Mouse (Mus musculus): ENCODE results near the gene Borcs7. TPM values are rescaled to one million over a fixed set of nuclear protein-coding genes. Genes with fewer than 3 reads are reported as not detected.

The Borcs7 gene
- polyA plus RNA-seq, 1 experiment from 2014 or later = 17.5 TPM

DNA sequence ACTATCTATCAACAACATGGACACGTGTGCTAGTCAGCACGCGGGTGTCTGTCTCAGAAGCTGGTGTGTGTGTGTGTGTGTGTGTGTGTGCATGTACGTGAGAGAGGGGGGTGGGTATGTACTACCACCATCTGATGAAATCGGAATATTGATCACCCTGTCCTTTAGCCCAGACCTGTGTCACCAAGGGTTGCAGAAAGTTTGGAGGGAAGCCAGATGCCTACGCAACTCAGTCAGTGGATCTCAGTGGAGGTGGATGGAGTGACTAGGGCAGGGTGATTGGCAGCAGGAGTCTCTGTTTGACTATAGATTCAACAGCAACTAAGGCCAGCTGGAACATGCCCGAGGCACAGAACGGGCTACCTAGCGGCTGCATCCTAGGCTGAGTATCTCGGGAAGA is 21.4 kb upstream of the Borcs7 start:
- no peak for ATAC-seq (ENCODE audit: low FRiP score)
- H3K27me3 ChIP-seq = no peaks in the 10 kb centered on the region
- no peak overlapping the region for H3K4me2 ChIP-seq (replicated peaks)
- H3K9me3 ChIP-seq (replicated peaks) = no peaks in the 10 kb centered on the region
- H3K4me1 ChIP-seq = peaks cover 8% of the 10 kb centered on the region
- no peak overlapping the region for H3K4me3 ChIP-seq
- H3K9ac ChIP-seq = no peak overlapping the region
- WGBS = 88% methylated on average over 10 of the region's 10 CpGs
- no peaks in the 10 kb centered on the region for H3K36me3 ChIP-seq
- H3K27ac ChIP-seq = no peak overlapping the region

DNA sequence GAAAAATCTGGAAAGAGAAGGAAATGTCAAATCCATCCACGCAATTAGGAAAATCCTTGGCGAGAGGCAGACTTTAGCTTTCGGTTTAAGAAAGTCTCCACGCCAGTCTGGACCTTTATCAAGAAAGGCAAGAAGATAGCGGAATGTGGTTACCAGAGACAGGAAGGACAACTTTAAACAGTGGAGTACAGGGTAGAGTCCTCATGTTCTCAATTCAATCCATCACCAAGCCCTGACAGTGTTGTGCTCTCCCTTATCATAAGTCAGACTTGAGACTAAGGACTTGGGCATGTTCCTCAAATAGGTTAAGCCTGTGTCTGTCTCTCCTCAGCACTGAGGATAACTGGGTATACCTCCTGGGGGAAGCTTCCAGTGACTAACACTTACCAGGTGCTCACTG is 19.9 kb upstream of the Borcs7 start:
- WGBS = 87% methylated on average over 5 of the region's 5 CpGs
- Histone ChIP-seq H3K4me2 (replicated peaks) (no peak overlapping the region), H3K27me3 (no peaks in the 10 kb centered on the region)

DNA sequence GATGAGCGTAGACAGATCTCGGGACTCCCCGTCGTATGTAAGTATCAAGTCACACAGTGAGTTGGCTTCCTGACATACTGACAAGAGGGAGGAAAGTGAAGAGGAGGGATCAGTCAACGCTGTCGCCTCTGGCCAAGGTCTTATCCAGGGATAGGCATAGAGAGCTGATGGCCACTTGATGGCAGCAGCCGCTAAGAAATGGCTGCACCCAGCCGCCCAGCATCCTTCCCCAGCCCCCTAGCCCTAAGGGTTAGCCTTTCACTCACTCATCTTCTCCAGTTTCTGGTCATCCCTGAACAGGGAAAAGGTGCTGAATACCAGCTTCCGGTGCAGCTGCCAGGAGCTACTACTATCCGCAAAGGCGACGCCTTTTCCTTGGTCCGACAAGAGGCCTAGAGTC is 19.0 kb upstream of the Borcs7 start:
- ATAC-seq (ENCODE audit: low FRiP score) = no peak
- H3K27me3 ChIP-seq = no peaks in the 10 kb centered on the region
- no peaks in the 10 kb centered on the region for H3K36me3 ChIP-seq
- H3K27ac ChIP-seq = no peak overlapping the region
- 0 out of 2 replicates have a peak overlapping the region, but pooled peaks have one; percentile 3 for H3K9ac ChIP-seq
- no peak overlapping the region for H3K4me3 ChIP-seq
- H3K9me3 ChIP-seq (replicated peaks) = no peaks in the 10 kb centered on the region
- H3K4me2 ChIP-seq (replicated peaks) = 0 out of 2 replicates have a peak overlapping the region, but pooled peaks have one; percentile 11
- peaks cover 3% of the 10 kb centered on the region; the same call in 1 of the 2 replicates for H3K4me1 ChIP-seq
- WGBS = 33% methylated on average over 13 of the region's 13 CpGs

More for the DNA sequence above, 19.9 kb upstream of the Borcs7 start:
- ATAC-seq (ENCODE audit: low FRiP score) = no peak
- peaks cover 8% of the 10 kb centered on the region for H3K4me1 ChIP-seq
- H3K27ac ChIP-seq = no peak overlapping the region
- H3K9ac ChIP-seq = no peak overlapping the region
- H3K9me3 ChIP-seq (replicated peaks) = no peaks in the 10 kb centered on the region
- H3K36me3 ChIP-seq = no peaks in the 10 kb centered on the region
- no peak overlapping the region for H3K4me3 ChIP-seq

DNA sequence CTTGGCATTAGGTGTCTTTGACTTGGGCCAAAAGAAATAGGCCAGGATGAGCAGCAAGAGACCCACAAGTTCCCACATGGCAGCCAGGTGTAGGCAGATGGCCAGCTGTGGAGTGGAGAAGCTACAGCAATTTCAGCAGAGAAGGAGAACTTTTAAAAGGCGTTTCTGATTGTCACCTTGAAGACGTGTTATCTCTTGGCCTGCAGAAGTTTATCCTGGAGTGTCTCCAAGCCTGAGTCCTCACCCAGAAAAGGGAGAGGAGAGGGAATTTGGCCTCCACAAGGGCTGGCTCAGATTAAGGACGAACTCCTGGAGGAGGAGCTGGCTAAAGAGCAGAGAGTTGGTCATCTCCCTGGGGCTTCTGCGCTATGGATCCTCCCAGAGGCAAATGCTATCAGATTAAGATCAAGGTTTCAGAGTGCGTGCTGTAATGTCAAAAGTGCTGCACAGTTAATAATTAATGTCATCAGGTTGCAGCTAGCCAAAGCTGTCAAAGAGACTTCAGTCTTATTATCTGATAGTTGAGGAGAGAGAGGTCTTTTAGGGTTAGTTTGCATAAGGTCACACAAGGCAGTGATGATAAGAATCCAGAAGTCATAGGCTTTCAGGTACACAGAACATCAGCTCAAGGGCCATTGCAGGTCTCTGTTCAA is 16.8 kb upstream of the Borcs7 start, which contains the start of gene Cyp17a1:
TSS of gene Cyp17a1 (minus strand) at position 407 of the 653 bp plus-strand sequence.
- 0 out of 2 replicates have a peak, but pooled peaks cover 3% of the 10 kb centered on the region for H3K4me1 ChIP-seq
- H3K27me3 ChIP-seq = no peaks in the 10 kb centered on the region
- H3K9me3 ChIP-seq (replicated peaks) = no peaks in the 10 kb centered on the region
- 67% methylated on average over 5 of the region's 5 CpGs for WGBS
- H3K36me3 ChIP-seq = no peaks in the 10 kb centered on the region
- no peak within 1 kb of the TSS for H3K27ac ChIP-seq
- no peak for ATAC-seq (ENCODE audit: low FRiP score)
- H3K4me3 ChIP-seq = no peak within 1 kb of the TSS
- no peak within 1 kb of the TSS for H3K9ac ChIP-seq
- H3K4me2 ChIP-seq (replicated peaks) = no peak within 1 kb of the TSS

DNA sequence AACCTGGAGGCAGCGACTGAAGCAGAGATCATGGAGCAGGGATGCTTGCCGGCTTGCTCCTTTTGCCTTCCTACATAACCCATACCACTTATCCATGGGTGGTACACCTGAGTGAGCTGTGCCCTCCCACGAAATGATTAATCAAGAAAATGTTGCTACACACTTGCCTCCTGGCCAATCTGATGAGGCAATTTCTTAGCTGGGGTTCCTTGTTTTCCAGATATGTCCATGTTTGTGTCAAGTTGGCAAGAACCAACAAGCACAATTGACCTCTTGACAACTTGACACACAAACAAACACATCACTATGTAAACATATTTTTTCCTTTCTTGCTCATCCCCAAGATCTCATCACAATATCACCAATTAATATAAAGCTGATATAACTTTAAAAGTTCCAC is 14.1 kb upstream of the Borcs7 start:
- H3K4me2 ChIP-seq (replicated peaks) = no peak overlapping the region
- WGBS = 89% methylated on average over 3 of the region's 3 CpGs
- H3K4me3 ChIP-seq = no peak overlapping the region
- H3K27ac ChIP-seq = no peak overlapping the region
- H3K27me3 ChIP-seq = no peaks in the 10 kb centered on the region
- no peak for ATAC-seq (ENCODE audit: low FRiP score)
- H3K36me3 ChIP-seq = no peaks in the 10 kb centered on the region
- H3K9me3 ChIP-seq (replicated peaks) = no peaks in the 10 kb centered on the region
- no peak overlapping the region for H3K9ac ChIP-seq
- 0 out of 2 replicates have a peak, but pooled peaks cover 3% of the 10 kb centered on the region for H3K4me1 ChIP-seq

DNA sequence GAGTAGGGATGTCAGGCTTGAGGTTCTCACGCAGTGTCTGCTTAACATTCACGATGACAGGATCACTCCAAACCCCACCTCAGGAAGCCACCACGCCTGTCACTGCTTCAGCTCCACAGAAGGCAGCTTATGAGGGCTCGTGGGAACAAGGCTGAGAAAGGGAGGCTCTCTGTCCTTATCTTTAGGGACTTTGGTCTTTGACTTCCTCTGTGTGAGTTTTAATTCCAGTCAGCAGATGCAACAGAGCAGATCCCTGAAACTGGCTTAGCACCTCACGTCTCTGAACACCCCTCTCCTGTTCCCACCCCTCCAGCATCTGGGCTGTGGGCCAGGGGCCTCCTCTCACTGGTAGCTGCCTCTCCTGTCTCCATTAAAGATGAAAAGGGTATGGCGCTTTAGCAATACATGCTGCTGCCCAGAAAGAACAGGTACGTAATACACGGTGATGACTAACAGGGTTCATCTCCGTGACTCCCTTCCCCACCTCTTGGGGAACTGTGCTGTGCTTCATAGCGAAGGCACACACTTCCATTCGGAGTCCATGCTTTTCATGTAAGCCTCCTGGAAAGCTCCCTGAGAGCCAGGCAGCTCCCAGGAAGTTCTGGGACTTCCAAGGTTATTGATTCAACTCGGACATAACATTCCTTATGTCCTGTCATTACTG is 9.9 kb upstream of the Borcs7 start:
- Histone ChIP-seq H3K27me3 (no peaks in the 10 kb centered on the region), H3K4me2 (replicated peaks) (no peak overlapping the region), H3K9ac (no peak overlapping the region), H3K9me3 (replicated peaks) (no peaks in the 10 kb centered on the region), H3K27ac (no peak overlapping the region), H3K36me3 (no peaks in the 10 kb centered on the region), H3K4me1 (no peaks in the 10 kb centered on the region), H3K4me3 (no peak overlapping the region)
- no peak for ATAC-seq (ENCODE audit: low FRiP score)
- WGBS = 75% methylated on average over 12 of the region's 12 CpGs

DNA sequence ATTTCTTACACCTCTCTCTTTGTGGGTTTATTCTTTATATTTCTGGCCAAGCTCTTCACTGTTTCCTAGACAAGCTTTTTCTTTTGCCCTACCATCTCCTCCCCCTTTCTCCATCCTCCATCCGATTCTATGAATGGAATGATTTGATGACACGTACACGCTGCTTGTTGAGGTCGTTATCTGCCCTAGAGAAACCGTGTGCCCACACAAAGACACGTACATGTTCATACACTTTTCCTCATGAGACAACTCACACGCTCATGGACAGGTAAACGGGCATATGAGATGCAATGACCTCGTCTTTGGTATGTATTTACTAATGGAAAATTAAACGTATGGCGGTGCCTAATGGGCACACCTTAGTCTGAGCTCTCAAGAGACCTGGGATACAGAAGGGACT is 681 bp downstream of the Borcs7 start:
- 78% methylated on average over 11 of the region's 11 CpGs for WGBS
- Histone ChIP-seq H3K36me3 (no peaks in the 10 kb centered on the region), H3K27ac (peak overlapping the region; percentile 60), H3K27me3 (no peaks in the 10 kb centered on the region), H3K4me3 (peak overlapping the region; percentile 49), H3K9me3 (replicated peaks) (no peaks in the 10 kb centered on the region), H3K4me2 (replicated peaks) (peak overlapping the region; percentile 55), H3K4me1 (peaks cover 10% of the 10 kb centered on the region), H3K9ac (peak overlapping the region; percentile 64)
- peak; percentile 26 for ATAC-seq (ENCODE audit: low FRiP score)

DNA sequence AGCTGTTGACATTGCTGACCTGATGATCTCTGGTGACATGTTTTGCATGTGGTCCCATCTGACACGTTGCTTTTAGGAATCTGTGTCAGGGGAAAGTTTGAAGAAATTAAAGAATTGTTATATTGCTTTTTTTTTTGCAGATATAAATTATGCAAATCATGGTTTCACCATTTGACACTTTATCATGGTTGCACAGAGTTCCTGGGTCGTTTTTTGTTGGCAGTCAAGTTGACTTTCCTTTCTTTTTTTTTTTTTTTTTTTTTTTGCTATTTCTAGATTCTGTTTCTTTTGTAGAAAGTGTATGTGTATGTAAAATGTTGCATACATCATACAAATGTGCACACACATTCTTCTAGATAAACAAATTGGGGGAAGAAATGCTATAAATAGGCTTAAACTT is 1.4 kb downstream of the Borcs7 start:
- no peaks in the 10 kb centered on the region for H3K27me3 ChIP-seq
- peaks cover 10% of the 10 kb centered on the region for H3K4me1 ChIP-seq
- no peak overlapping the region for H3K4me3 ChIP-seq
- H3K4me2 ChIP-seq (replicated peaks) = no peak overlapping the region
- no peaks in the 10 kb centered on the region for H3K36me3 ChIP-seq
- no peaks in the 10 kb centered on the region for H3K9me3 ChIP-seq (replicated peaks)
- WGBS = 83% methylated on average over 2 of the region's 2 CpGs
- H3K9ac ChIP-seq = no peak overlapping the region
- ATAC-seq (ENCODE audit: low FRiP score) = no peak
- H3K27ac ChIP-seq = no peak overlapping the region

DNA sequence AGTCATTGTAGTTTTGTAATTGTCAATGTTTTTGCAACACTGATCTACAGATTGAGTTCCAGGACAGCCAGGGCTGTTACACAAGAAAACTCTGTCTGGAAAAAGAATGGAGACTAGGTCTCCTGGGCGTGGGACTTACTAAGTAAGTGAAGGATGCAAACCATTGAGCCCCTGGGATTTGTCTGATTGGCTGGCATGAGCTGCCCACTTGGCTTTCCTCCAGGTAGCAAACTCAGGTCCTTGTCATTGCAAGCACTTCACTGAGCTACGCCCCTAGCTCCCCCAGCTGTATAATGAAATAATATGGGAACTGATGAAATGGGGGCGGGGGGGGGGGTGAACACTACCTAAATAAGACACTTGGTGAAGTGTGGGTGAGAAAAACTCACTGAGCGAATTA is 3.4 kb downstream of the Borcs7 start:
- Histone ChIP-seq H3K36me3 (no peaks in the 10 kb centered on the region), H3K4me2 (replicated peaks) (no peak overlapping the region), H3K27ac (no peak overlapping the region), H3K9me3 (replicated peaks) (no peaks in the 10 kb centered on the region), H3K9ac (no peak overlapping the region), H3K4me3 (no peak overlapping the region), H3K4me1 (peaks cover 10% of the 10 kb centered on the region), H3K27me3 (no peaks in the 10 kb centered on the region)
- no peak for ATAC-seq (ENCODE audit: low FRiP score)
- 90% methylated on average over 4 of the region's 4 CpGs for WGBS

DNA sequence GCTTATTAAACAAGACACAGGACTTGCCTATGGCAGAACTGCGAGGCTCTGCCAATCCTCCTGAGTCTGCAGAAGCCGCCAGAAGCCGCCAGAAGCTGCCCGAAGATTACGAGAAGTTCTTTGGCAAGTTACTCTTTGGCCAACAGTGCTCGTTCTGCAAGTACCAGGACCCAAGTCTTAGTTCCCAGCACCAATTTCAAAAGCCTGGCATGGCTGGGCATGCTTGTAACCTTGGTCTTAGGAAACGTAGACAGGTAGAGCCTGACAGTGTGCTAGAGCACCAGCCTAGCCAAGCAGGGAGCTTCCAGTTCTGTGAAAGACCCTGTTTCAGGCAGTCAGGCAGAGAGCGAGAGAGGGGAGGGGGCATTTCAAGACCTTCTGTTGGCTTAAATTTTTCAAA is 6.8 kb downstream of the Borcs7 start:
- no peaks in the 10 kb centered on the region for H3K4me1 ChIP-seq
- H3K4me3 ChIP-seq = no peak overlapping the region
- 93% methylated on average over 8 of the region's 8 CpGs for WGBS
- ATAC-seq (ENCODE audit: low FRiP score) = no peak
- H3K27ac ChIP-seq = no peak overlapping the region
- H3K9me3 ChIP-seq (replicated peaks) = no peaks in the 10 kb centered on the region
- no peaks in the 10 kb centered on the region for H3K27me3 ChIP-seq
- no peak overlapping the region for H3K9ac ChIP-seq
- H3K36me3 ChIP-seq = peaks cover 4% of the 10 kb centered on the region; the same call in 1 of the 2 replicates
- no peak overlapping the region for H3K4me2 ChIP-seq (replicated peaks)

DNA sequence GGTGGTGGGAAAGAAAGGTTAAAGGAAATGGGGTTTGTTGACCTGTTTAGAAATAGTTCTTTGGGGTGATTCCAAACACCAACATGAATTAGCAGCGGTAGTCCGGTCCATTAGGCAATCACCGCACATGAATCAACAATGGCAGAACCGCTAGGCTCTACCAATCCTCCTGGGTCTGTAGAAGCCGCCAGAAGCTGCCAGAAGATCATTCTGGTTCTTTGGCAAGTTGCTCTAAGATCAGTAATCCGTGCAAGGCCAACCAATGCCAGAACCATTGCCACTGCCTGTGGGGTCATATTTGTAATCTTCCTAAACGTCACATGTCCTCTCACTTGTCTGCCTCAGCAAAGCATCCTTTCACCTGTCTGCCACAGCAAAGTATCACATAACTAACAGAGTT is 7.2 kb downstream of the Borcs7 start:
- no peaks in the 10 kb centered on the region for H3K9me3 ChIP-seq (replicated peaks)
- H3K27ac ChIP-seq = no peak overlapping the region
- no peak overlapping the region for H3K4me3 ChIP-seq
- H3K27me3 ChIP-seq = no peaks in the 10 kb centered on the region
- ATAC-seq (ENCODE audit: low FRiP score) = no peak
- no peak overlapping the region for H3K4me2 ChIP-seq (replicated peaks)
- H3K9ac ChIP-seq = no peak overlapping the region
- H3K4me1 ChIP-seq = no peaks in the 10 kb centered on the region
- H3K36me3 ChIP-seq = peaks cover 7% of the 10 kb centered on the region
- WGBS = 90% methylated on average over 7 of the region's 7 CpGs

DNA sequence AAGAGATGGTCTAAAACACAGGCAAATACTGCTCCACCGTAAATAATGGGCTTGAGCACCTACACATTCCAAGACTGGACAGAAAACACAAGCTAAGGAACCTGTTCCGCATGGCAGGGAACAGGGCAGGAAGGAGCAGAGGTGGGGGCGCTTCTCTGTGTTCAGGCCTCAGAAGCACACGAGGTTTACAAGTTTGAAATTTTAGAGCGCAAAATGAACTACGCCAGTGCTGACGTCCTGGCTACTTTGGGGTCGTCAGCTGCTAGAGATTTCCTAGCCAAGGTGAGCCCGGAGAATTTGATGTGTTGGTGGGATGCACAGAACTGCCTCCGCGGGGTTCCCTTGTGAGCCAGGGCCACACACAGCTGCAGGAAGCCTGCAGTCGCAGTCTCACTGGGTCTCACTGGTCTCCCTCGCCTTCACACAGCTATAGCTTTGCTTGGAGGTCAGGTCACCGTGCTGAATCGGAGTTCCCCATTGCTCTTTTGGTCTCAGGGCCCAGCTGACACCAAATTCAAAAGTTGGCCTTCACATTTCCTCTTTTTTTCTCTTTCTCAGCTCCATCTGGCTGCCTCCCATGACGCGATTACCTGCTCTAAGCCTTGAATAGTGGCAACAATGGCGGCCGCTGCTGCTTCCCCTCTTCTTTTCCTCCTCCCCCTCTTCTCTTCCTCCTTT is 8.3 kb downstream of the Borcs7 start:
- no peaks in the 10 kb centered on the region for H3K4me1 ChIP-seq
- H3K27ac ChIP-seq = no peak overlapping the region
- no peak overlapping the region for H3K4me3 ChIP-seq
- no peaks in the 10 kb centered on the region for H3K27me3 ChIP-seq
- 47% methylated on average over 19 of the region's 19 CpGs for WGBS
- H3K9ac ChIP-seq = no peak overlapping the region
- H3K4me2 ChIP-seq (replicated peaks) = no peak overlapping the region
- no peaks in the 10 kb centered on the region for H3K9me3 ChIP-seq (replicated peaks)
- H3K36me3 ChIP-seq = peaks cover 7% of the 10 kb centered on the region
- no peak for ATAC-seq (ENCODE audit: low FRiP score)
